Mouse (Mus musculus): ENCODE data around the gene Acsm3.
"Not testable (repeated sequence)": the region's sequence is repeated elsewhere in the genome, so short reads cannot be mapped to it uniquely, and the experiment has no call there.

Acsm3 gene

GRCm38 (mm10) chr7:119760527-119760951 lies at the start of gene Acsm3:
Gene Acsm3 (plus strand): TSS chr7:119760923.
- no peak for DNase-seq (ENCODE audit: low spot score in 2 of 2)

GRCm38 (mm10) chr7:119714111-119714510 lies 46.6 kb upstream of the Acsm3 start:
- DNase-seq (ENCODE audit: low spot score in 2 of 2), result no peak

GRCm38 (mm10) chr7:119720253-119720946 lies 40.3 kb upstream of the Acsm3 start, which contains the start of gene Thumpd1:
Gene Thumpd1 (minus strand): TSS chr7:119720798.
- peak; percentile 85 to 92 for DNase-seq (ENCODE audit: low spot score in 2 of 2)

GRCm38 (mm10) chr7:119720947-119721310 lies 39.8 kb upstream of the Acsm3 start:
- DNase-seq (ENCODE audit: low spot score in 2 of 2), result no peak

GRCm38 (mm10) chr7:119727621-119728020 lies 33.1 kb upstream of the Acsm3 start:
- DNase-seq (ENCODE audit: low spot score in 2 of 2), result no peak

GRCm38 (mm10) chr7:119731262-119731661 lies 29.5 kb upstream of the Acsm3 start:
- peak in 1 of 2 experiments; percentile 28 for DNase-seq (ENCODE audit: low spot score in 2 of 2)

- no peak for DNase-seq (ENCODE audit: low spot score in 2 of 2)
Observed at GRCm38 (mm10) chr7:119738877-119739276, 21.8 kb upstream of the Acsm3 start.

- DNase-seq (ENCODE audit: low spot score in 2 of 2), result not testable (repeated sequence)
Observed at GRCm38 (mm10) chr7:119739798-119740468, 20.8 kb upstream of the Acsm3 start.

GRCm38 (mm10) chr7:119744321-119744720 lies 16.4 kb upstream of the Acsm3 start:
- peak in 1 of 2 experiments; percentile 11 for DNase-seq (ENCODE audit: low spot score in 2 of 2)

- DNase-seq (ENCODE audit: low spot score in 2 of 2), result no peak
Observed at GRCm38 (mm10) chr7:119745869-119746268, 14.9 kb upstream of the Acsm3 start.

GRCm38 (mm10) chr7:119748761-119749160 lies 12.0 kb upstream of the Acsm3 start:
- no peak for DNase-seq (ENCODE audit: low spot score in 2 of 2)

- DNase-seq (ENCODE audit: low spot score in 2 of 2), result no peak
Observed at GRCm38 (mm10) chr7:119749942-119750341, 10.8 kb upstream of the Acsm3 start.

GRCm38 (mm10) chr7:119753696-119754095 lies 7.0 kb upstream of the Acsm3 start:
- no peak for DNase-seq (ENCODE audit: low spot score in 2 of 2)

GRCm38 (mm10) chr7:119762166-119762697 lies 1.5 kb downstream of the Acsm3 start:
- no peak for DNase-seq (ENCODE audit: low spot score in 2 of 2)

GRCm38 (mm10) chr7:119764377-119764776 lies 3.7 kb downstream of the Acsm3 start:
- DNase-seq (ENCODE audit: low spot score in 2 of 2), result no peak

- DNase-seq (ENCODE audit: low spot score in 2 of 2), result no peak
Observed at GRCm38 (mm10) chr7:119766996-119767395, 6.3 kb downstream of the Acsm3 start.

GRCm38 (mm10) chr7:119769895-119770294 lies 9.2 kb downstream of the Acsm3 start:
- DNase-seq (ENCODE audit: low spot score in 2 of 2), result no peak

- DNase-seq (ENCODE audit: low spot score in 2 of 2), result no peak
Observed at GRCm38 (mm10) chr7:119783453-119783852, 22.7 kb downstream of the Acsm3 start.

- no peak for DNase-seq (ENCODE audit: low spot score in 2 of 2)
Observed at GRCm38 (mm10) chr7:119784908-119785307, 24.2 kb downstream of the Acsm3 start.

- no peak for DNase-seq (ENCODE audit: low spot score in 2 of 2)
Observed at GRCm38 (mm10) chr7:119789024-119789423, 28.3 kb downstream of the Acsm3 start.

- peak; percentile 79 to 84 for DNase-seq (ENCODE audit: low spot score in 2 of 2)
Observed at GRCm38 (mm10) chr7:119793586-119794250, 33.0 kb downstream of the Acsm3 start, which contains the start of the genes Rexo5 and Eri2. Gene Rexo5 (plus strand): TSS chr7:119794006. Gene Eri2 (minus strand): TSS chr7:119794058.

GRCm38 (mm10) chr7:119794251-119794638 lies 33.5 kb downstream of the Acsm3 start:
- DNase-seq (ENCODE audit: low spot score in 2 of 2), result no peak

Measured in thymus, postnatal 10 days (tissue).